Mouse (Mus musculus): ENCODE results near the gene Igf2. TPM values are rescaled to one million over a fixed set of nuclear protein-coding genes. Genes with fewer than 3 reads are reported as not detected.

Igf2 gene
- polyA plus RNA-seq, 1 experiment from 2014 or later = 122 TPM

GRCm38 (mm10) chr7:142657821-142658614 is 8.6 kb downstream of the Igf2 start:
- Histone ChIP-seq H3K4me3 (replicated peaks) (peak overlapping the region; percentile 44), H3K4me2 (peak overlapping the region; percentile 57), H3K9me3 (no peaks in the 10 kb centered on the region), H3K4me1 (peaks cover 36% of the 10 kb centered on the region), H3K27ac (0 out of 2 replicates have a peak overlapping the region, but pooled peaks have one; percentile 8), H3K36me3 (replicated peaks) (no peaks in the 10 kb centered on the region), H3K9ac (peak overlapping the region; percentile 48; the same call in 1 of the 2 replicates), H3K27me3 (peaks cover 95% of the 10 kb centered on the region)
- WGBS = 1% methylated on average over 33 of the region's 34 CpGs
- no peak for ATAC-seq (ENCODE audit: low FRiP score)

DNA sequence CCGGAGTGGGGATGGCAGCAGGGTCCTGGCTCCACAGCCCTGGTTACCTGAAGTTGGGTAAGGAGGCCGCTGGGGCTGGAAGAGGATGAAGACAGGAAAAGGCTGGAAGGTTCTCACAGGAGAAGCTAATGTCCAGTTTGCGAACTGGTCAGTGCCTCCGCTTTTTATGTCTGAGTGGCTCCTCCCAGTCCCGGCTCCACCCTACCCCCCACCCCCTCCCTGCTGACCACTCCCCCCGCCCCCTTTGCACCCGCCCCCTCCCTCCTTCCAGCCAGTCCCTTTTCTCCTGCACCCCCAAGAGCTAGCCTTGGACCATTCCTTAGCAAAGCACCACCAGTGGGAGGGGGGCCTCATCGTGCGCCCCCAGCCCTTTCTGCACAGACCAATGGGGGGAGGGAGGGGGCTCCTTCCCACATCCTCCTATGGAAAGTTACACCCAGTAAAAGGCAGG is 9.2 kb downstream of the Igf2 start:
- H3K36me3 ChIP-seq (replicated peaks) = no peaks in the 10 kb centered on the region
- peak overlapping the region; percentile 44; the same call in 1 of the 2 replicates for H3K4me3 ChIP-seq (replicated peaks)
- no peaks in the 10 kb centered on the region for H3K9me3 ChIP-seq
- H3K4me1 ChIP-seq = peaks cover 36% of the 10 kb centered on the region
- H3K9ac ChIP-seq = peak overlapping the region; percentile 48; the same call in 1 of the 2 replicates
- ATAC-seq (ENCODE audit: low FRiP score) = no peak
- WGBS = 33% methylated on average over 2 of the region's 9 CpGs
- H3K27ac ChIP-seq = no peak overlapping the region
- H3K27me3 ChIP-seq = peaks cover 95% of the 10 kb centered on the region
- H3K4me2 ChIP-seq = no peak overlapping the region

DNA sequence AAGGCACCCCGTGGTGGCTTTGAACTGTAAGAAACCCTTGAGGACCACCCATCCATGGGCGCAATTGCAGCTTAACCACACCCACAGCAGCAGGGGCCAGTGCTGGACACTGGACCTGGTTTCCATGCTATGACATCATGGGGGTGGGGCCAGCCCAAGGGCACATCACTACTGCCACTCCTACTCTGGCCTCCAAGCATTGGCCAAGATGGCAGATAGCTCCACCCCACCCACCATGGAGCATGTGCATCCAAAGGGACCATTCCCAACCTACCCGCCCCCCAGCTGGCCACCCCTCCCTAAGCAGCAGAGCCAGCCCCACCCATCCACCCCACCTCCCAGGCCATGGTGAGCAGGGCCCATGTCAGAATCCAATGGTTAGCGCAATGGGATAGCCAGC is 10.6 kb downstream of the Igf2 start:
- Histone ChIP-seq H3K4me2 (0 out of 2 replicates have a peak overlapping the region, but pooled peaks have one; percentile 9), H3K36me3 (replicated peaks) (no peaks in the 10 kb centered on the region), H3K27ac (no peak overlapping the region), H3K27me3 (peaks cover 97% of the 10 kb centered on the region), H3K9ac (no peak overlapping the region), H3K9me3 (no peaks in the 10 kb centered on the region), H3K4me3 (replicated peaks) (no peak overlapping the region), H3K4me1 (peaks cover 36% of the 10 kb centered on the region)
- ATAC-seq (ENCODE audit: low FRiP score) = no peak
- 26% methylated on average over 4 of the region's 4 CpGs for WGBS

DNA sequence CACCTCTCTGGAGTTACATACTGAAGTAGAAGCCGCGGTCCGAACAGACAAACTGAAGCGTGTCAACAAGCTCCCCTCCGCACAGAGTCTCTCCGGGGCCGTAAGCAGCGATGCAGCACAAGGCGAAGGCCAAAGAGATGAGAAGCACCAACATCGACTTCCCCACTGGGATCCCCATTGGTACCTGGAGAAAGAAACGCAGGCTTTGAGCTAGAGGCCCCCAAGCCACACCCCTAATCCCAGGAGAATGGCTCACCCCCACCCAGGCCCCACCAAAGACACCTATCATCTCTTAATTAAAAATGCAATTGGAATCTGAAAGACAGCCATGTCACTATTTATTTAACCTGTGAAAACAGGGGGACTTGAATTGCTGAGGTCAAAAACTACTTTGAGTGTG is 11.0 kb downstream of the Igf2 start:
- Histone ChIP-seq H3K9me3 (no peaks in the 10 kb centered on the region), H3K36me3 (replicated peaks) (no peaks in the 10 kb centered on the region), H3K4me1 (peaks cover 32% of the 10 kb centered on the region), H3K27ac (no peak overlapping the region), H3K4me3 (replicated peaks) (no peak overlapping the region), H3K27me3 (peaks cover 97% of the 10 kb centered on the region), H3K4me2 (no peak overlapping the region), H3K9ac (no peak overlapping the region)
- 4% methylated on average over 11 of the region's 11 CpGs for WGBS
- ATAC-seq (ENCODE audit: low FRiP score) = no peak

DNA sequence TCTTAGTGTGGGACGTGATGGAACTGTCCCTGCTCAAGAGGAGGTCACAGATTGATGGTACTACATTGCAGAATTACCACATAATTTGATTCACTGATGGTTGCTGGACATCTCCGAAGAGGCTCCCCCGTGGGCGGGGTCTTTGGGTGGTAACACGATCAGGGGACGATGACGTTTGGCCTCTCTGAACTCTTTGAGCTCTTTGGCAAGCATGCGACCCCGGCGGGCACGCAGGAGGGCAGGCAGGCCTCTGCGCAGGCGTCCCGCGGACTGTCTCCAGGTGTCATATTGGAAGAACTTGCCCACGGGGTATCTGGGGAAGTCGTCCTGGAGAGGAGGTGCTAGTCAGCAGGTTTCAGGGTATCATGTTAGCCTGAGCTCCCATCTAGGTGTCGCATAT is 12.9 kb downstream of the Igf2 start:
- Histone ChIP-seq H3K9ac (no peak overlapping the region), H3K27me3 (peaks cover 85% of the 10 kb centered on the region), H3K4me2 (no peak overlapping the region), H3K36me3 (replicated peaks) (no peaks in the 10 kb centered on the region), H3K27ac (no peak overlapping the region), H3K4me3 (replicated peaks) (no peak overlapping the region), H3K9me3 (no peaks in the 10 kb centered on the region), H3K4me1 (peaks cover 12% of the 10 kb centered on the region)
- no peak for ATAC-seq (ENCODE audit: low FRiP score)
- WGBS = 7% methylated on average over 18 of the region's 18 CpGs

DNA sequence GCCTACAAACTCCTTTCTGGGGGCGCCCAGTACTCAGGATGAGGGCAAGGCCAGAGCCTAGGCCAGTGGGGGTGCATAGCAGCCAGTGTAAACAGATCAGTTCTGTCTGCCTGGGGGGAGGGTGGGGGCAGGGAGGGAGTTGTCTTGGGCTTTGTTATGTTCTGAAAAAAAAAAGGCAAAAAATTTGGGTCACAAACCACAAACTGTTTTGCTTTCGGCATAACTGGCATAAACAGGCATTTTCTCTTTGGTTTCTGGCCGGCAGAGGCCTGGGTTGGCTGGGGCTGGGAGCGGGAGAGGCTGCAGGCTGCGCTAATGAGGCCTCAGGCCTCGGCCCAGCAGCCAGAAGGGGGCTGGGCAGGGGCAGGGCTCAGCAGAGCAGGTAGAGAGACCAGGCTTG is 19.9 kb downstream of the Igf2 start:
- H3K9me3 ChIP-seq = no peaks in the 10 kb centered on the region
- H3K4me3 ChIP-seq (replicated peaks) = no peak overlapping the region
- H3K27me3 ChIP-seq = peaks cover 25% of the 10 kb centered on the region
- no peak overlapping the region for H3K27ac ChIP-seq
- no peak for ATAC-seq (ENCODE audit: low FRiP score)
- no peak overlapping the region for H3K9ac ChIP-seq
- H3K4me2 ChIP-seq = no peak overlapping the region
- H3K4me1 ChIP-seq = no peaks in the 10 kb centered on the region
- WGBS = 25% methylated on average over 6 of the region's 6 CpGs
- H3K36me3 ChIP-seq (replicated peaks) = no peaks in the 10 kb centered on the region

DNA sequence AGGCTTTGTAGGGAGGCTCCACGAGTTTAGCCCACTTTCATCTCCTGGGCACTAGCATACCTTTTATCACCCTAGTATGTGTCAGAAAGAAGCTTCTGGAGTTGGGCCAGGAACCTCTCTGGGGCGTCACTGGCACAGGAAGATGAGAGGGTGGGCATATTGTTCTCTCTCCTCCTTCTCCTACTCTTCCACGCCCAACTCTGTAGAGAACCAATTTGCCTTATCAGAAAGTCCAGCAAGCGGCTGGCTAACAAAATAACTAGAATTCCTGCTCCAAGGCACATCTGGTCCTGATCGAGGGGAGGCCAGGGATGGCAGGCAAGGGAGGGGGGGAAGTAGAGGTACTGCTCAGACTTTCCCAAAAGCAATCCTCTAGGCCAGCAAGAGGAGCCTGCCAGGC is 21.6 kb downstream of the Igf2 start:
- Histone ChIP-seq H3K27me3 (peaks cover 14% of the 10 kb centered on the region; the same call in 1 of the 2 replicates), H3K9ac (no peak overlapping the region), H3K4me1 (no peaks in the 10 kb centered on the region), H3K9me3 (no peaks in the 10 kb centered on the region), H3K4me3 (replicated peaks) (no peak overlapping the region), H3K36me3 (replicated peaks) (no peaks in the 10 kb centered on the region), H3K4me2 (no peak overlapping the region), H3K27ac (no peak overlapping the region)
- no peak for ATAC-seq (ENCODE audit: low FRiP score)
- WGBS = 68% methylated on average over 5 of the region's 5 CpGs

GRCm38 (mm10) chr7:142636178-142636577 is 30.4 kb downstream of the Igf2 start:
- no peak overlapping the region for H3K4me3 ChIP-seq (replicated peaks)
- 0 out of 2 replicates have a peak, but pooled peaks cover 4% of the 10 kb centered on the region for H3K4me1 ChIP-seq
- no peak overlapping the region for H3K9ac ChIP-seq
- no peak overlapping the region for H3K27ac ChIP-seq
- H3K9me3 ChIP-seq = no peaks in the 10 kb centered on the region
- no peaks in the 10 kb centered on the region for H3K27me3 ChIP-seq
- H3K36me3 ChIP-seq (replicated peaks) = no peaks in the 10 kb centered on the region
- H3K4me2 ChIP-seq = no peak overlapping the region
- no peak for ATAC-seq (ENCODE audit: low FRiP score)

- Histone ChIP-seq H3K27me3 (no peaks in the 10 kb centered on the region), H3K4me1 (no peaks in the 10 kb centered on the region), H3K4me2 (no peak overlapping the region), H3K9ac (no peak overlapping the region), H3K4me3 (replicated peaks) (no peak overlapping the region), H3K27ac (no peak overlapping the region), H3K36me3 (replicated peaks) (no peaks in the 10 kb centered on the region), H3K9me3 (no peaks in the 10 kb centered on the region)
- 88% methylated on average over 10 of the region's 10 CpGs for WGBS
- ATAC-seq (ENCODE audit: low FRiP score) = no peak
These were observed 35.9 kb downstream of the Igf2 start for GRCm38 (mm10) chr7:142630691-142631090.

- H3K4me3 ChIP-seq (replicated peaks) = no peak overlapping the region
- no peak overlapping the region for H3K4me2 ChIP-seq
- no peak overlapping the region for H3K27ac ChIP-seq
- H3K9ac ChIP-seq = no peak overlapping the region
- 87% methylated on average over 6 of the region's 6 CpGs for WGBS
- no peaks in the 10 kb centered on the region for H3K4me1 ChIP-seq
- ATAC-seq (ENCODE audit: low FRiP score) = no peak
- no peaks in the 10 kb centered on the region for H3K36me3 ChIP-seq (replicated peaks)
- no peaks in the 10 kb centered on the region for H3K9me3 ChIP-seq
- no peaks in the 10 kb centered on the region for H3K27me3 ChIP-seq
These were observed 36.8 kb downstream of the Igf2 start for GRCm38 (mm10) chr7:142629806-142630205.

GRCm38 (mm10) chr7:142622180-142622579 is 44.4 kb downstream of the Igf2 start:
- Histone ChIP-seq H3K27ac (no peak overlapping the region), H3K4me3 (replicated peaks) (no peak overlapping the region), H3K4me2 (no peak overlapping the region), H3K4me1 (no peaks in the 10 kb centered on the region), H3K9ac (no peak overlapping the region), H3K36me3 (replicated peaks) (no peaks in the 10 kb centered on the region), H3K27me3 (no peaks in the 10 kb centered on the region), H3K9me3 (no peaks in the 10 kb centered on the region)
- no peak for ATAC-seq (ENCODE audit: low FRiP score)
- 74% methylated on average over 4 of the region's 4 CpGs for WGBS

- WGBS = 67% methylated on average over 2 of the region's 2 CpGs
- no peak for ATAC-seq (ENCODE audit: low FRiP score)
- Histone ChIP-seq H3K27ac (no peak overlapping the region), H3K4me2 (no peak overlapping the region), H3K9ac (no peak overlapping the region), H3K4me1 (peaks cover 18% of the 10 kb centered on the region), H3K9me3 (no peaks in the 10 kb centered on the region), H3K36me3 (replicated peaks) (no peaks in the 10 kb centered on the region), H3K27me3 (no peaks in the 10 kb centered on the region), H3K4me3 (replicated peaks) (no peak overlapping the region)
These were observed 53.5 kb downstream of the Igf2 start for GRCm38 (mm10) chr7:142613077-142613476.

All from forebrain, embryonic 12.5 days (tissue).